Mouse (Mus musculus): ENCODE data around the gene Gramd4. TPM values are rescaled to one million over a fixed set of nuclear protein-coding genes. Genes with fewer than 3 reads are reported as not detected.

Gene Gramd4
- total and polyA plus RNA-seq, 3 experiments: 0.17 to 0.66 (median 0.56) TPM

DNA sequence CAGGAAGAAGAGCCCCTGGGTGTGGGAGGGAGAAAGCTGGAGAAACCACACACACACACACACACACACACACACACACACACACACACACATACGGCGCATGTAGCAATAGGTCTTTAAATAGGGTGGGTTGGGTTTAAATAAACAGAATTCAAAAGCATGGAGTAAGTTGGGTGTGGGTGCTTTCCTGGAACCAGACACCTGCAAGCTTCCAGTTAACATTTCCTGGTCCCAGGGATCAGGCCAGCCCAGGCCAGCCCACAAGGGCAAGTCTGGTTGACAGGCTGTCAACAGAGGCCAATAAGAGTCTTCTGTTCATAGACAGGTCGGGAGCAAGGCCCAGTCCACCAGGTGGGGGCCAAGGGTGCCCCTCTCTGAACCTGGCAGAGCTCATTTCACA, 21.6 kb upstream of the Gramd4 start:
- no peak overlapping the region for H3K4me2 ChIP-seq (ENCODE audit: insufficient read depth, low read depth, poor library complexity, severe bottlenecking)
- H3K27ac ChIP-seq (ENCODE audit: insufficient read depth, low read depth): no peak overlapping the region
- H3K36me3 ChIP-seq (replicated peaks in 1 of 2; ENCODE audit: control insufficient read depth in 1 of 2, insufficient read depth in 1 of 2, low read length in 1 of 2): no peaks in the 10 kb centered on the region
- TF ChIP-seq ELF1 (IDR thresholded peaks at IDR 0.05; ENCODE audit: low read depth, low read length): no peak
- no peak for TF ChIP-seq GABPA (IDR thresholded peaks at IDR 0.05; ENCODE audit: insufficient replicate concordance, low read depth, low read length)
- TF ChIP-seq EP300 (IDR thresholded peaks at IDR 0.05; ENCODE audit: low read length): no peak
- no peak for TF ChIP-seq NELFE (IDR thresholded peaks at IDR 0.05; ENCODE audit: low read depth, low read length)
- TF ChIP-seq UBTF (IDR thresholded peaks at IDR 0.05; ENCODE audit: low read depth, low read length): no peak
- no peak for TF ChIP-seq CHD2 (IDR thresholded peaks at IDR 0.05; ENCODE audit: low read length)
- TF ChIP-seq MAFK (IDR thresholded peaks at IDR 0.05; ENCODE audit: insufficient replicate concordance, low read length): no peak
- TF ChIP-seq RCOR1 (conservative IDR thresholded peaks at IDR 0.05; ENCODE audit: low read depth, low read length): no peak
- TF ChIP-seq POLR2AphosphoS2 (IDR thresholded peaks at IDR 0.05; ENCODE audit: low read depth, low read length): no peak
- H3K9me3 ChIP-seq (replicated peaks; ENCODE audit: low read length): peaks cover 30% of the 10 kb centered on the region
- H3K9ac ChIP-seq (ENCODE audit: insufficient read depth, low read depth): no peak overlapping the region
- DNase-seq (ENCODE audit: extremely low read depth): no peak
- peaks cover 6% of the 10 kb centered on the region for H3K27me3 ChIP-seq (replicated peaks)
- dilution Hi-C loops (cut with MboI; ENCODE audit: extremely low pct_ligation_motif_present, extremely low pct_unique_long_range_greater_than_20kb, low sequenced_read_pairs) (no loop called here), in situ Hi-C loops (cut with MboI; ENCODE audit: low pct_ligation_motif_present, low pct_unique_long_range_greater_than_20kb, low sequenced_read_pairs) (loop anchor here (5.0 to 25.0 kb wide), 2 partner anchors 124 to 299 kb away; partner anchors contain the start of gene Ppara)
- H3K79me2 ChIP-seq (replicated peaks; ENCODE audit: control insufficient read depth, extremely low read depth, insufficient read depth, poor library complexity, severe bottlenecking): no peaks in the 10 kb centered on the region
- no peak overlapping the region for H3K4me3 ChIP-seq (replicated peaks in 1 of 3; ENCODE audit: low read depth in 2 of 3, low read length in 2 of 3, poor library complexity in 1 of 3)
- peaks cover 0 to 5% of the 10 kb centered on the region in 2 experiments; a peak in 2 of 4 replicates for H3K4me1 ChIP-seq (ENCODE audit: control insufficient read depth in 1 of 2, insufficient read depth in 2 of 2)

DNA sequence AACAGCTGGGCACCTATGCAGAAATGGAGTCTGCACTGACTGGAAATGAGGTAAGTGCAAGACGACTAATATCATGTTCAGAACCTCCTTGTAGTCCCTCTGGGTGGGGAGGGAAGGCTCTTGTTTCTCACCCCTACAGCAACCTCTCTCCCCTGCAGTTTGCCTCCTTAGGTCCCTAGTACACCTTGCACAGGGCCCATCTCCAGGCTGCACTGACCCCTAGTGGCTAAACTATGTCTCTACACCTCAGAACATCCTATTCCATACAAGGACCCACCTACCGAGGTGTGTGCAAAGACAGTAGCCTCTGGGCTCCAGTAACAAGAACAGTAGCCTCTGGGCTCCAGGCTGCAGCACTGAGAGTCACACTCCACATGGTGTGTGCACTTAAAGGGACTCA, 18.7 kb upstream of the Gramd4 start:
- H3K9ac ChIP-seq (ENCODE audit: insufficient read depth, low read depth): no peak overlapping the region
- H3K27me3 ChIP-seq (replicated peaks): peaks cover 26% of the 10 kb centered on the region
- peaks cover 3% of the 10 kb centered on the region for H3K9me3 ChIP-seq (replicated peaks; ENCODE audit: low read length)
- in situ Hi-C loops (cut with MboI; ENCODE audit: low pct_ligation_motif_present, low pct_unique_long_range_greater_than_20kb, low sequenced_read_pairs) (loop anchor here (5.0 to 25.0 kb wide), 2 partner anchors 127 to 302 kb away; partner anchors contain the start of gene Ppara), dilution Hi-C loops (cut with MboI; ENCODE audit: extremely low pct_ligation_motif_present, extremely low pct_unique_long_range_greater_than_20kb, low sequenced_read_pairs) (no loop called here)
- peaks cover 0 to 13% of the 10 kb centered on the region in 2 experiments; a peak in 2 of 4 replicates for H3K4me1 ChIP-seq (ENCODE audit: control insufficient read depth in 1 of 2, insufficient read depth in 2 of 2)
- no peak overlapping the region for H3K27ac ChIP-seq (ENCODE audit: insufficient read depth, low read depth)
- no peak overlapping the region for H3K4me3 ChIP-seq (replicated peaks in 1 of 3; ENCODE audit: low read depth in 2 of 3, low read length in 2 of 3, poor library complexity in 1 of 3)
- TF ChIP-seq MAX (IDR thresholded peaks at IDR 0.05; ENCODE audit: low read length): no peak
- TF ChIP-seq HCFC1 (IDR thresholded peaks at IDR 0.05; ENCODE audit: low read depth, low read length): no peak
- peak; percentile 91 to 96 for TF ChIP-seq CTCF (conservative IDR thresholded peaks at IDR 0.05 in 1 of 2, IDR thresholded peaks at IDR 0.05 in 1 of 2; ENCODE audit: low read depth in 2 of 2, low read length in 2 of 2)
- no peak for TF ChIP-seq ZNF384 (IDR thresholded peaks at IDR 0.05; ENCODE audit: low read depth, low read length)
- TF ChIP-seq RAD21 (IDR thresholded peaks at IDR 0.05; ENCODE audit: low read depth, low read length): peak; percentile 95
- 0 out of 2 replicates have a peak, but pooled peaks have one; percentile 26 for TF ChIP-seq NELFE (IDR thresholded peaks at IDR 0.05; ENCODE audit: low read depth, low read length)
- TF ChIP-seq MXI1 (IDR thresholded peaks at IDR 0.05; ENCODE audit: low read depth, low read length): no peak
- TF ChIP-seq KAT2A (IDR thresholded peaks at IDR 0.05; ENCODE audit: insufficient replicate concordance, low read length): no peak
- no peak for TF ChIP-seq USF2 (conservative IDR thresholded peaks at IDR 0.05; ENCODE audit: low read depth, low read length)
- no peak for TF ChIP-seq TCF12 (IDR thresholded peaks at IDR 0.05; ENCODE audit: low read depth, low read length)
- peak; percentile 76 for TF ChIP-seq ZC3H11A (IDR thresholded peaks at IDR 0.05; ENCODE audit: low read depth, low read length)
- TF ChIP-seq NRF1 (IDR thresholded peaks at IDR 0.05; ENCODE audit: low read depth, low read length): no peak
- TF ChIP-seq SMC3 (IDR thresholded peaks at IDR 0.05; ENCODE audit: low read depth, low read length): peak; percentile 95
- peak; percentile 73 for DNase-seq (ENCODE audit: extremely low read depth)
- no peaks in the 10 kb centered on the region for H3K36me3 ChIP-seq (replicated peaks in 1 of 2; ENCODE audit: control insufficient read depth in 1 of 2, insufficient read depth in 1 of 2, low read length in 1 of 2)
- H3K79me2 ChIP-seq (replicated peaks; ENCODE audit: control insufficient read depth, extremely low read depth, insufficient read depth, poor library complexity, severe bottlenecking): no peaks in the 10 kb centered on the region
- H3K4me2 ChIP-seq (ENCODE audit: insufficient read depth, low read depth, poor library complexity, severe bottlenecking): no peak overlapping the region
